ENCODE assay signal across 15 mouse cellular contexts in genomic region chr4:100226619-100227018, GRCm38 (mm10).
DNase-seq lines count a peak whose midpoint lies in the region; ATAC-seq lines count a peak whose summit lies in the region.
"Had no signal": no experiment of that assay in that cellular context is flagged by ENCODE, and none has a peak within 500 bp of the region (broad histone marks: within the 10 kb centered on the region; RNA-seq: fewer than 3 reads in every experiment).

No protein-coding gene starts in this region.

- no peaks in the 10 kb centered on the region for H3K27me3 ChIP-seq in kidney, embryonic 14.5 days (ENCODE audit: control insufficient read depth, insufficient read depth, low read length)
- H3K27me3 ChIP-seq in heart, embryonic 10.5 days (ENCODE audit: insufficient read depth, poor library complexity, severe bottlenecking), result peaks cover 20% of the 10 kb centered on the region
- no peaks in the 10 kb centered on the region for H3K27me3 ChIP-seq in forebrain, embryonic 14.5 days (replicated peaks; ENCODE audit: control insufficient read depth, insufficient read depth, low read length)
- H3K27me3 ChIP-seq: embryonic facial prominence, embryonic 13.5 days; forebrain, embryonic 15.5 days; midbrain, embryonic 15.5 days; stomach, embryonic 15.5 days had no signal

- intact Hi-C loops in heart, postnatal 36 days (cut with DNase I), result no loop called here

- no peak overlapping the region for H3K4me3 ChIP-seq in kidney, embryonic 14.5 days (ENCODE audit: low read length)
- H3K4me3 ChIP-seq in heart, embryonic 10.5 days, result no peak overlapping the region
- H3K4me3 ChIP-seq in forebrain, embryonic 14.5 days (ENCODE audit: low read depth, low read length), result no peak overlapping the region
- H3K4me3 ChIP-seq: embryonic facial prominence, embryonic 13.5 days; forebrain, embryonic 15.5 days; midbrain, embryonic 15.5 days; stomach, embryonic 15.5 days had no signal

- no peak overlapping the region for H3K27ac ChIP-seq in kidney, embryonic 14.5 days (ENCODE audit: low read depth, low read length)
- peak overlapping the region; percentile 62; the same call in 1 of the 2 replicates for H3K27ac ChIP-seq in heart, embryonic 10.5 days
- no peak overlapping the region for H3K27ac ChIP-seq in forebrain, embryonic 14.5 days (ENCODE audit: low read depth, low read length)
- H3K27ac ChIP-seq: embryonic facial prominence, embryonic 13.5 days; forebrain, embryonic 15.5 days; midbrain, embryonic 15.5 days; stomach, embryonic 15.5 days had no signal

- no peaks in the 10 kb centered on the region for H3K36me3 ChIP-seq in kidney, embryonic 14.5 days (ENCODE audit: control insufficient read depth, insufficient read depth, low read length)
- no peaks in the 10 kb centered on the region for H3K36me3 ChIP-seq in heart, embryonic 10.5 days
- no peaks in the 10 kb centered on the region for H3K36me3 ChIP-seq in forebrain, embryonic 14.5 days (ENCODE audit: control insufficient read depth, insufficient read depth, low read length)
- H3K36me3 ChIP-seq: embryonic facial prominence, embryonic 13.5 days; forebrain, embryonic 15.5 days; midbrain, embryonic 15.5 days; stomach, embryonic 15.5 days had no signal

- WGBS in kidney, embryonic 14.5 days, result 54% methylated on average over 4 of the region's 4 CpGs
- WGBS in heart, embryonic 10.5 days, result 21% methylated on average over 4 of the region's 4 CpGs
- WGBS in forebrain, embryonic 14.5 days, result 54% methylated on average over 4 of the region's 4 CpGs

- peak; percentile 53 for DNase-seq in kidney, adult 18-20 months
- DNase-seq in heart, embryonic 10.5 days (ENCODE audit: low spot score), result no peak
- DNase-seq in heart, postnatal 36 days, result peak; percentile 50 to 55
- DNase-seq in lung, postnatal 14 days, result peak; percentile 39
- DNase-seq in forebrain, embryonic 14.5 days (ENCODE audit: low spot score), result no peak
- no peak for DNase-seq in right cerebral cortex, postnatal 36 days (ENCODE audit: low spot score in 2 of 2)
- DNase-seq: liver, postnatal 0 days; right cerebral cortex, postnatal 4 days; thymus, postnatal 4 days had no signal

- H3K9me3 ChIP-seq in kidney, embryonic 14.5 days (ENCODE audit: control insufficient read depth, low read length), result no peaks in the 10 kb centered on the region
- no peaks in the 10 kb centered on the region for H3K9me3 ChIP-seq in heart, embryonic 10.5 days
- no peaks in the 10 kb centered on the region for H3K9me3 ChIP-seq in forebrain, embryonic 14.5 days (replicated peaks; ENCODE audit: control insufficient read depth, low read length)
- H3K9me3 ChIP-seq: embryonic facial prominence, embryonic 13.5 days; forebrain, embryonic 15.5 days; midbrain, embryonic 15.5 days; stomach, embryonic 15.5 days had no signal

- no peak overlapping the region for H3K4me2 ChIP-seq in kidney, embryonic 14.5 days (replicated peaks; ENCODE audit: low read depth, low read length)
- H3K4me2 ChIP-seq in forebrain, embryonic 14.5 days (ENCODE audit: low read length), result no peak overlapping the region
- H3K4me2 ChIP-seq: embryonic facial prominence, embryonic 13.5 days; forebrain, embryonic 15.5 days; midbrain, embryonic 15.5 days; stomach, embryonic 15.5 days had no signal

- H3K4me1 ChIP-seq in kidney, embryonic 14.5 days (ENCODE audit: control insufficient read depth, insufficient read depth, low read length), result peaks cover 12% of the 10 kb centered on the region
- H3K4me1 ChIP-seq in heart, embryonic 10.5 days, result peaks cover 52% of the 10 kb centered on the region
- no peaks in the 10 kb centered on the region for H3K4me1 ChIP-seq in forebrain, embryonic 14.5 days (ENCODE audit: control insufficient read depth, insufficient read depth, low read length)
- H3K4me1 ChIP-seq: forebrain, embryonic 15.5 days; midbrain, embryonic 15.5 days had no signal

- H3K9ac ChIP-seq in kidney, embryonic 14.5 days (ENCODE audit: low read depth, low read length), result no peak overlapping the region
- no peak overlapping the region for H3K9ac ChIP-seq in forebrain, embryonic 14.5 days (ENCODE audit: low read length)
- H3K9ac ChIP-seq: embryonic facial prominence, embryonic 13.5 days; forebrain, embryonic 15.5 days; liver, postnatal 0 days; midbrain, embryonic 15.5 days; stomach, embryonic 15.5 days had no signal

- no peak for ATAC-seq in kidney, embryonic 14.5 days (ENCODE audit: low FRiP score, low TSS enrichment)
- no peak for ATAC-seq in forebrain, embryonic 14.5 days
- ATAC-seq: forebrain, embryonic 15.5 days; hindbrain, embryonic 16.5 days; liver, postnatal 0 days; midbrain, embryonic 15.5 days had no signal

Comparison
In these comparisons a context has a peak if more than half of its experiments do, and no peak if none do; other contexts are left out.
1. DNase-seq: peak in kidney, adult 18-20 months (single experiment), heart, postnatal 36 days (2 of 2) and lung, postnatal 14 days (single experiment); none in heart, embryonic 10.5 days (single experiment), forebrain, embryonic 14.5 days (single experiment) and right cerebral cortex, postnatal 36 days (0 of 2).